Mouse (Mus musculus) erythroblast, embryonic 14.5 days (primary cell): ENCODE data around the gene 2410015M20Rik.

Experiments
- GATA1 ChIP-seq: IDR thresholded peaks from 2 replicates; pipeline ENCODE4 v1.6.1; 2012; ENCODE audit warnings: low read length, inconsistent platforms, mixed read lengths
- TAL1 ChIP-seq: IDR thresholded peaks from 3 replicates; pipeline ENCODE4 v1.6.1; 2012; ENCODE audit warnings: low read length, inconsistent platforms, mixed read lengths

GRCm38 (mm10) chr17:56584257-56585130 lies 25.1 kb downstream of the 2410015M20Rik start, which contains the start of the genes Safb2 and Safb:
- TF ChIP-seq GATA1, result no peak
- no peak for TF ChIP-seq TAL1
